Mouse (Mus musculus): ENCODE measurements at regions not wholly inside any gene's neighbourhood (a gene's known extent, or its start where the extent isn't known, plus 50 kb on each side); places are given as distances from the start of the nearest gene placed in this dataset.

DNA sequence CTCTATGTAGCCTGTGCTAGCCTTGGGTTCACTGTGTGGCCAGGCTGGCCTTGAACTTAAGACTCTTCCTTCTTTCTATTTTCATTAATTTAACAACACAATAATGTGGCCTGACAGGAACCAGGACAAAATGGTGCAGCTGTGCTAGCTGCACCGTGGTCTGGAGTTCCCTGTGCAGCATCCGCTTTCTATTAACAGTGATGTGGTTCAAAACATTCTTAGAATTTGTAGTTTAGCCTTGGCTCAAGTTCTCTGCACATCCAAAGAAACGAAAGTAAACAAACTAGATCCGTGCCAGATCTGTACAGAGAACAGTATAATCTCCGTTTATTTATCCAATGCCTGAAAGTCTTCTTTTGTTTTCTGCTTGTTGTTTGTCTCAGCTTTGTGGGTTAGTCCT lies 88.5 kb downstream of the Irx1 start:
- no peak for ATAC-seq (replicated peaks in 1 of 2; ENCODE audit: insufficient read depth in 1 of 2, low FRiP score in 2 of 2, low TSS enrichment in 1 of 2, low read depth in 1 of 2, poor library complexity in 2 of 2, severe bottlenecking in 2 of 2)

DNA sequence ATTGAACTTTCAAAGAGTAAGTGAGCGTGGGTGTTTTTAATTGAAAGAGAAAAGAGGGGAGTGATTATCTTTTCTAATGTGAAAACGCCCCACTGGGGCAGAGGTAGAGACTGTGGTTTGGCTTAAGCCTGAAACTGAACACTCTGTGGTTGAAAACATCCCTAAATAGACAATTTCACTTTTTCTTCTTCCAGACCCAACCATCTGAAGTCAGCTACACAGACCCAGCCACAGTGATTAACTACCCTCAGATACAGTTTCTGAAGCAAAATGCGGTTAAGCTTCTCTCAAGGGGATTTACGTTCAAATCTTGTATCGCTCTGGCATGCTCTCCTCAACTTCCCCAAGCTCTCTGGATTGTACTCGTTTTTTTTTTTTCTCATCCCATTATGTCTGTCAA lies 94.8 kb downstream of the Irx1 start:
- no peak for ATAC-seq (replicated peaks in 1 of 2; ENCODE audit: insufficient read depth in 1 of 2, low FRiP score in 2 of 2, low TSS enrichment in 1 of 2, low read depth in 1 of 2, poor library complexity in 2 of 2, severe bottlenecking in 2 of 2)

DNA sequence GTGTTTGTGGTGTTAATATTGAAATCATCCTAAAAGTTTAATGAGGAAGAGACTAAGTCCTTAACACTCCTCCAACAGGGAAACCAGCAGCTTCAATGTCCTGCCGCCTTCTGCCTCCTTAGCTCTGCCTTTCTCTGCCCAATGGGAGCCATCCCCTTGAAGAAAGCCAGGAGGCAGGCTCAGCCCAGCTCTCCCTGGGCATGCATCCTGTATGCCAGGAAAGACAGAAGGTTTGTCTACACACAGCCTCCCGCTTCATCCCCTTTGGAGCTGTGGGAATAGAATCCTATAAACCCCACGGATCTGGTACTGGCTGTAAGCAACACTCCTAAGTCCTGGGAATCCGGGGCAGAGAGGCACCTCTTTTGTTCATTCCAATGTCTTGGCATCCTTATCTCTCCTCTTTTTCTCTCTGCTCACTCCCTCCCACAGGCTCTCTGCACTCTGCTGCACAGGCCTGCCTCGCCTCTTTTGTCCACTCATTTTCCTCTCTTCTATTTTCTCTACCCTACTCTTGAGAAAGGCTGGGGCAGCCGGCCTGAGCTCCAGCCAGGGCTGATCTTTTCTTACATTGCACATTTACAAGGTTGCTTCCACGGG lies 110.0 kb downstream of the Irx1 start:
- no peak for ATAC-seq (replicated peaks in 1 of 2; ENCODE audit: insufficient read depth in 1 of 2, low FRiP score in 2 of 2, low TSS enrichment in 1 of 2, low read depth in 1 of 2, poor library complexity in 2 of 2, severe bottlenecking in 2 of 2)

DNA sequence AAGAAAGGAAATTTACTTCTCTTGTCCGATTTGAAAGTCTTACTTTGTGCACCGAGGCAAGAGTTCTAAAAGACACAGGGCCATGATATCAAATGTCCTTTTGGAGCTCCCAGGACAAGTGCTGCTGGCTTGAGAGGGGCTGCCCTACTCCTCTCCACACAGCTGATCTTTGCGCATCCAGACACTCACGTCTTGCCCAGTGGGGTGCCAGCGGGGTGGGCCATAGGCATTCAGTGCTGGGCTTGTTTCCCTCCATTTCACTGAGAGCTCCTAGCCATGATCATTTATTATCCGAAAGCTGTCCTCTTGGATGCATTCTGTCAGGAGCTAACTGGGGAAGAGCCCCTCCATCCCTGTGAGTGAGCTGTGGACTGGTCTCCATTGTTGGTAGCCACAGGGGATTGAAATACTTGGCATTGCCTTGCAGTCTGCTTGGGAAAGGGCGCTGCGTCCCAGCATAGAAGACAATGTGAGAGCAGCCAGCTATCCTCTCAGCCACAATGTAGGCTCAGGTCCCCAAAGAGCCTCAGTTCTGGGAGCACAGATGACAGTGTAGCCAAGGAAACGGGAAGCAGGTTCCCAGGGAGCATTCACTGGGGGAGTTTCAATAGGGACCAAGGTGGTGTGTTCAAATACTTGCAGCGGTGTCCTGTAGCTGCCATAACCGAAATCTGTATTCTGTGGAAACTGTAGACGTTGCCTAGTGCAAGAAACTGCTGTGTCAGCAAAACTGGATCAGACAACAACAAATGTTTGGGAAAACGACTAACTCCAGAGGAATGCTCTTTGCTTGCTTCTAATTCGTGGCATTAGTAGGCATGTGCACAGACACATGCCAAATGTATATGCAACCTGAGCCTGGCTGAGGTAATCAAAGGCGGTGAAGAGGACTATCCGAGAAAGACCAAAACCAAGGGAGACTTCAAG lies 159.2 kb downstream of the Irx1 start:
- ATAC-seq (replicated peaks in 1 of 2; ENCODE audit: insufficient read depth in 1 of 2, low FRiP score in 2 of 2, low TSS enrichment in 1 of 2, low read depth in 1 of 2, poor library complexity in 2 of 2, severe bottlenecking in 2 of 2) = no peak

DNA sequence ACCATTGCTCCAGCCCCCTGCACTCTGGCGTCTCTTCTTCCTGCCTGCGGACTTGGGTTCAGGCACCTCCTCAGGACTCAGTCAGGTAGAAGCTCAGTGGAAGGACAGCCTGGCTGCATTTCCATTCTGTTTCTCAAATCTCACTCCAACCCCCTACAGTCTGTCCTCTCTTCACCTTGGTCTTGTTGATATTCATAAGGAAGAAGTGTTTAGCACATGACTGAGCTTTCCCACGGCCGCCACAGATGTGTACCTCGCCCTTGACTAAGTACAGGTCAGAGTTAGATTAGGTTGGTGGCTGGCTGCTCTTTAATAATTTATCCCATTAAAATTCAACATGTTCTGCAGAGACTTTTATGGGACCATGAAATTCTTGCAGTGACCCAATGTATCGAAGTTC lies 165.2 kb downstream of the Irx1 start:
- ATAC-seq (replicated peaks in 1 of 2; ENCODE audit: insufficient read depth in 1 of 2, low FRiP score in 2 of 2, low TSS enrichment in 1 of 2, low read depth in 1 of 2, poor library complexity in 2 of 2, severe bottlenecking in 2 of 2) = no peak

DNA sequence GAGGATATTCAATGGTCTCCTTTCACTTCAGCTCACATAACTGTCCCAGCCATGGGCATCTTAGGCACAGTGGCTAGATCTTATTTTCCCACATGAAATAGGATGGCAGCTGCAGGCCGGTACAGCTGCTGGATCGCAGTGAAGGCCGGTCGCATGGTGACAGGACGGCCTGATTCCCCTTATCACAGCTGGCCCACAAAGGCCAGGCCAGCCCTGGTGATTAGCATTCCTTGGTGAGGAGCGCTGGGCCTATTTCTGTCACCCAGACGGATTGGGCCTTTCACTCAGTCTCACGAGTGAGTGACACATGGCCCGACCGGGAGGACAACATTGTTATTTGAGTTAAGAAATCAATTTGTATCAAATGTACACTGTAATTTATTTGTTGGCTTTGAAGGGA lies 178.8 kb downstream of the Irx1 start:
- no peak for ATAC-seq (replicated peaks in 1 of 2; ENCODE audit: insufficient read depth in 1 of 2, low FRiP score in 2 of 2, low TSS enrichment in 1 of 2, low read depth in 1 of 2, poor library complexity in 2 of 2, severe bottlenecking in 2 of 2)

DNA sequence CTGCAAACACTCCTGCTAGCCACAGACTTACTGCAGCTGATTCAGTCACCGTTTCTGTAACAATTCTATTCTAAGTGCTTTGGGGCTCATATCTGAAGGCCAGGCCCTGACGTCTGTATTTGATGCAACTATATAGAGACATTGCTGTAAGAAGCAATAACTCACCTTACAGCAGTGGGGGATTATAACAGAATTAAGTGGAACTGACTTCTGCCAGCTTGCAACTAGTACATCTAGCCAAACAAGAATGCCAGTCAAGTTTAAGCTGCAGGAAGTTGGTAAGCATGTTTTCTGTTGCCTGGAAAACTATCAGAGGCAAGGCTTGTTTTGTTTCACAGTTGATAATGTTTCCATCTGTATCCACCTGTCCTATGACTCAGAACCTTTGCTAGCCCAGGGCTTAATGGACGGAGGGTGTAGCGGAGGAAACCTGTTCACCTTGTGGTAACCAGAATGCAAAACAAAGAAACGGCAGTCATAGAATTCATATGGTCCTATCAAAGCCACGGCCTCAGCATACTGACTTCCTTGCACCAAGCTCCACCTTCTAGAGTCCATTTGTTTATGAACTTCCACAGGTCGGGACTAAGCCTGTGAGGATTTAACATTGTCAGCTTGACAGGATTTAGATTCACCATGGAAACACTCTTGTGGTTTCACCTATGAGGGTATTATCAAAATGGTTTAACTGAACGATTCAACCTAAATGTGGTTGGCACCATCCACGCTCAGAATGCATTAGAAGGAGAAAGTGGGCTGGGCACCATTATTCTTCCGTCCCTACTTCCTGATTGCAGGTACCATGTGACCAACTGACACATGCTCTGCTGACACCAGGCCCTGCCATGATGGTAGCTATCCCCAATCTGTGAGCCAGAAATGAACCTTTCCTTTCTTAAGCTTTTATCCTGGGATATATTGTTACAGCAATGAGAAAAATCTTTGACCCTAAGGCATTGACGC lies 216.2 kb downstream of the Irx1 start:
- ATAC-seq (replicated peaks in 1 of 2; ENCODE audit: insufficient read depth in 1 of 2, low FRiP score in 2 of 2, low TSS enrichment in 1 of 2, low read depth in 1 of 2, poor library complexity in 2 of 2, severe bottlenecking in 2 of 2) = no peak

DNA sequence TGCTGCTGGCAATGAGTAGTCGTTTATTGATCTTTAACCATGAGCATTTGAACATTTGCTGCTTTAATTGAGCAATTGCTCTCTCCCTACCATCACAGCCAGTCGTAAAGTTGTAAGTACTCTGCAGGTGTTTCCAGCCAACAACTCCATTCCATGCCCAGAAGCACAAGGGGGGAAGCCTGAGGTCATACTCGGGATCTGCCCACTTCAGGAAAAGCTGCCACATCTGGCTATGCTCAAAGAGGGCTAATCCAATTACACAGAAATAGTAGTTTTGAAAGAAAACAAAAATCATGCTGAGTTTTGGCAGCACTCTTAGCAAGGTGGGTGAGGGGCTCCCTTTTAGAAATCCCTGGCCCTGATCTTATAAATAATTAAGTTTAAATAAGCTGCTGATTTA lies 217.0 kb downstream of the Irx1 start:
- ATAC-seq (replicated peaks in 1 of 2; ENCODE audit: insufficient read depth in 1 of 2, low FRiP score in 2 of 2, low TSS enrichment in 1 of 2, low read depth in 1 of 2, poor library complexity in 2 of 2, severe bottlenecking in 2 of 2) = no peak

DNA sequence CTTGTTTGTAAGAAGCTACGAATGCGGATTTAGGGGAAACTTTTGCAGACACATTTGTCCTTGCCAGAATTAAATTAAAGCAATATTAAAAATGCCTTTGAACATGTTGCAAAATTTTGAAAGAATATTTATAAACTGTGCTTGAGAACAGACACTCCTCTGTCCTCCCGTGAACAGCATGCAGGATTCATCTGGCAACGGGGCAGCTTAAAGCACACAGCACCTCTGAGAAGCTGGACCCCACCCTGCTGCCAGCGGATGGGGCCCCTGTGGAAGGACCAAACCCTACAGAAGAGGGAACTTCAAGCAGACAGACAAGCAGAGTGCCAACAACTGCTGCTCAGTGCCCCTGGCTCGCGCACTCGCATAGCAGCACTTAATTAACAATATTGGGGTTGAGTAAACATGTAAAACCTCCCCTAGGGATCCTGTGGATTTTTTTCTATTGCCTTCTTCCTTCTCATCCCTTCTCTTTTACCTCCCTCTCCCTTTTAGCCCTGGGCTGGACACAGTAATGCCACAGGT lies 226.6 kb downstream of the Irx1 start:
- no peak for ATAC-seq (replicated peaks in 1 of 2; ENCODE audit: insufficient read depth in 1 of 2, low FRiP score in 2 of 2, low TSS enrichment in 1 of 2, low read depth in 1 of 2, poor library complexity in 2 of 2, severe bottlenecking in 2 of 2)

DNA sequence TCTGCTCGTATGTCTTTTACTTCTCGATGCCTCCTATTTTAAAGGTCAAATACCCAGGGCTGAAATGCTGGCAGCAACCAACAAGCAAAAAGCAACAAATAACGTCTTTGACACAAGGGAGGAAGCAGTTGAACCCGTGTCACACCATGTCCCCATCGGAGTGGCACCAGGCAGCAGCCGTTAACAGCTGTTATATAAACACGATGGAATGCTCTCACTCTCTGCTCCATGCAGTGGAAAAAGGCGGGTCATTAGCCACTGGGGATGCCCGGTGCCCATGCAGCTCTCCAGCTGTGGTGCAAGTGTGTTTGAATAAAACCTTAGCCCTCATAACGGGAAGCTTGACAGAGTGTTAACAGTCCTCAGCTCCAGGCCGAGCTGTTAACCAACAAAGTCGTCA lies 229.3 kb downstream of the Irx1 start:
- no peak for ATAC-seq (replicated peaks in 1 of 2; ENCODE audit: insufficient read depth in 1 of 2, low FRiP score in 2 of 2, low TSS enrichment in 1 of 2, low read depth in 1 of 2, poor library complexity in 2 of 2, severe bottlenecking in 2 of 2)

DNA sequence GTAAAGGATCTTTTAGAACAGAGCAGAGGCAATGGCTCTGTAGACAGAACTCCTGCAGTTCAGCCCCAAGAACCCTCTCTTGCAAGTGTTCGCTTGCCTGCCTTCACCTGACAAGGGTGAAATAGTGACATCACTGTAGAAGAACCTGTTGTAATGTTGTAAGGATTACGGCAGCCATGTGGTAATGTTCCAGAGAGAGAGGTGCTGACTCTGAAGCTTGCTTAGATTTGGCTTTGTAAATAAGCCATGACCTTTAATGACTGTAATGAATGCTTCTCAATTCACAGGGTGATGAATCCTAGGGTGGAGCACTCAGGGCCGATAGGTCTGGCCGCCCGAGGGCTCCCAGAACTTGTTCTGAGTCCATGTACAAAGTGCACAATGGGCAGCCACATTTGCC lies 230.2 kb downstream of the Irx1 start:
- ATAC-seq (replicated peaks in 1 of 2; ENCODE audit: insufficient read depth in 1 of 2, low FRiP score in 2 of 2, low TSS enrichment in 1 of 2, low read depth in 1 of 2, poor library complexity in 2 of 2, severe bottlenecking in 2 of 2) = no peak

DNA sequence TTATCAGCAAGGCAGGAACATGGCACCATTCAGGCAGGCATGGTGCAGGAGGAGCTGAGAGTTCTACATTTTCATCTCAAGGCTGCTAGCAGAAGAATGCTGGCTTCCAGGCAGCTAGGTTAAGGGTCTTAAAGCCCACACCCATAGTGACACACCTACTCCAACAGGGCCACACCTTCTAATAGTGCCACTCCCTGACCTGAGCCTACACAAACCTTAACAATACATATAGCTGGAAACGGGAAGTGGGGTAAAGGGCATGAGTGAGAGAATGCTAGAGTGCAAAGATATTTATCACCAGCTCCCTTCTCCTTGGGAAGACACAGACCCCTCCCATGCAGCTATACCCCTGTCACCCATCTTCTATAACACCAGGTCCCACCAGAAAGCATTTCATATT lies 230.6 kb downstream of the Irx1 start:
- no peak for ATAC-seq (replicated peaks in 1 of 2; ENCODE audit: insufficient read depth in 1 of 2, low FRiP score in 2 of 2, low TSS enrichment in 1 of 2, low read depth in 1 of 2, poor library complexity in 2 of 2, severe bottlenecking in 2 of 2)

DNA sequence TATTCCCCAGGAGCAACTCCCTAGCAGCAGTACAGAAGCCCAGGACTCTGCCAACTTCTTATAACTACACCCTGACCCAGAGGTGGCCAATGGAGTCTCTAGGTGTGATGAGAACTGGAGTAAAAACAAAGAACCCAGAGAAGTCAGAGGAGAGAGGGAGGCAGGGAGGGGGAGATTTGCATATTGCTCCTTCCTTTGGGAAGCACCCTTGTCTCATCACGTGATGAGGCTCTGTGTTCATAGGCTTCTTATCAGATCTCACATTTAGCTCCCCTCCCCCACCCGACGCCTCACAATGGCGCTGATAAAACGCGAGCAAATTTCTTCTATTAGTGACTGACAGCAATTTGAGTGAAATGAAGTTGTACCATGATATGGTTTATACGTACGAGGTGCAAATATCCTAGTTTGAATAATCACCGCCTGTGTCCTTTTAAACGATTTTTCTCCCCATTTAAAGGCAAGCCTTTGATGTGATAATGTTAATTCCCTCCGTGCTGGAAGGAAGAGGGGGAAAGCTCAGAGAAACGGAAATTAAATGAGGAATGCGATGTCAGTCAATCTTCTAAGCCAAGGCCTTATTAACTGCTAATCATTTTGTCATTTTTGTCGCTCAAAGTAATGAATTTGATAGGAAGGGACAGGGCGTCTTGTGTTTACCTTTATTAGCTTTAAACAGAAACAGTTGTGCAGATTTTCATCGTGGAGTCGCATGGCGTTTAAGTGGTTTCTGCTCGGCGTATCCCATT lies 273.3 kb downstream of the Irx1 start:
- no peak for ATAC-seq (replicated peaks in 1 of 2; ENCODE audit: insufficient read depth in 1 of 2, low FRiP score in 2 of 2, low TSS enrichment in 1 of 2, low read depth in 1 of 2, poor library complexity in 2 of 2, severe bottlenecking in 2 of 2)

DNA sequence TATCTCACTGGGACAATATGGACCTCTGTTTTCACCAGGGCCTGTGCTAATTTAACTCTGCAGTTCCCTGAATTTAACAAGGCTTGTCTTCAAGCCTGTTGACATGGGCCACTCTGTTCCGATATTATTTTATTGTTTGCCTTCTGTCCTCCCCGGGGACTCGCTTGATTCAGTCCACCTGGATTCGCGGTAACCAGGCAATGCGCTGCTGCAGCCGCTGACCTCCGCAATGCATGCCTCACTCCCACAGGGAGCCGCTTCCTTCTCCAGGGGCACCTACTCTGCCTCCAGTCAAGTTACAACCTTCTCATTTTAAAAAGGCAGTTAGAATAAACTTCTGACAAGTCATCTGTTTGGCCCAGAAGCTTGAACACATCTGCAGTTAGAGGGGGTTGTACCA lies 274.3 kb downstream of the Irx1 start:
- ATAC-seq (replicated peaks in 1 of 2; ENCODE audit: insufficient read depth in 1 of 2, low FRiP score in 2 of 2, low TSS enrichment in 1 of 2, low read depth in 1 of 2, poor library complexity in 2 of 2, severe bottlenecking in 2 of 2) = no peak

DNA sequence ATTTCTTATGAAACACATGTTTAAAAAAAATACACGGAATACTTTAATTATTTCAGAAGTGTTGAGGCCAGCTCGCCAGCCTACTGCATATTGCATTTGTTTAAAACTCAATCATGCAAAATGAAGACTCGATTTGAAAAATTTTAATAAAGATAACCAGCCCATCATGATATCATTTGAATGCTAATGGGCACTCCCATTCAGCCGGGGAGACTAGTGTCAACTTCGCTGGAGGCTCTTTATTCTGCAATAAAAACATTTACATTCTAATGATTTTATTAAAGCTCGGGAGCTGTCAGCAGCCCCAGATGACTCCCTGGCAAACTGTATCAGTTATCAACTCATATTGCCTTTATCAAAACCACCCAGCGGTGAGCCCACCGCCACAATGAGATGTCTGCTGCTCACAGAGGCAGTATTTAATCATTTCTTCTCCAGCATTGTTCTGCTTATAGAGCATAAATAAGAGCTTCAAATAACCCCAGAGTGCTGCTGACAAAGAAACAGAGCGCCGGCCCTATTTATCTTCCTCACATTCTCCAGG lies 287.4 kb downstream of the Irx1 start:
- ATAC-seq (replicated peaks in 1 of 2; ENCODE audit: insufficient read depth in 1 of 2, low FRiP score in 2 of 2, low TSS enrichment in 1 of 2, low read depth in 1 of 2, poor library complexity in 2 of 2, severe bottlenecking in 2 of 2) = no peak

DNA sequence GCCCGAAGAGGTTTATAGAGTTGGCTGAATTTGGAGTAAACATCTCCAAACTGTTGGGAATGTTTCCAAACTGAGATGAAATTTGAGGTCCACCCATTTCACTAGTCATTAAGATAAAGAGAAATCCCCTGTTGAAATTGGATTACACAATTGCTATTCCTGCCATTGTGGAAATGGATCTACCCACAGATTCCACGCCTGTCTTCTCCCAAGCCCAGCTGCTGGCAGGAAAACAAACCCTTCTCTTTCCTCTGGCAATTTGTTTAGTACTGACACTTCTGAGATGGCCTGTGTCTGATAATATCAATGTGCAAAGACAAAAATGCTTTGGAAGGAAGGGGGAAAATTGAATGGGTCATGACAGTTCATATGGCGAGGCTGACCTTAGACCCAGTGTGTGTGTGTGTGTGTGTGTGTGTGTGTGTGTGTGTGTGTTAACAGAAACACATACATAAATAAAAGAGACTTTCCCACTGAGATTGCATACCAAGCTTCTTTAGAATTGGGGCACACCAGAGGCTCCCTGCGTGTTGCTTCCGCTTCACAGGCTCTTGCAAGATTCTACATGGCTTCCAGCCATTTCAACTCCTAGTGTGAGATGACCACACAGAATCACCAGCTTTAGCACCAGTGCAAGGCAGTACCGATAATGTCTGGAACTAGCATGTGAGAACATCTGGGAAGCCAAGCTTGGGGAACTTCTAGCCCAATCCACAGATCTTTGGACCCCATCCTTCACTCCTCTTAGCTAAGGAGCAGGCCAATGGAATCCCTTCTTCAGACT lies 293.4 kb downstream of the Irx1 start:
- ATAC-seq (replicated peaks in 1 of 2; ENCODE audit: insufficient read depth in 1 of 2, low FRiP score in 2 of 2, low TSS enrichment in 1 of 2, low read depth in 1 of 2, poor library complexity in 2 of 2, severe bottlenecking in 2 of 2) = no peak
